Mouse (Mus musculus): Measurements from ENCODE around the gene Hormad2.

Hormad2 gene

GRCm38 (mm10) chr11:4340109-4340779 is 100.7 kb downstream of the Hormad2 start:
- no peak for DNase-seq (ENCODE audit: low spot score in 2 of 2)

- DNase-seq (ENCODE audit: low spot score in 2 of 2) = no peak
These were observed 101.6 kb downstream of the Hormad2 start for GRCm38 (mm10) chr11:4339275-4339674.

GRCm38 (mm10) chr11:4336693-4337283 is 104.1 kb downstream of the Hormad2 start:
- DNase-seq (ENCODE audit: low spot score in 2 of 2) = no peak

- DNase-seq (ENCODE audit: low spot score in 2 of 2) = no peak
These were observed 104.9 kb downstream of the Hormad2 start for GRCm38 (mm10) chr11:4335810-4336692.

GRCm38 (mm10) chr11:4332961-4333360 is 107.9 kb downstream of the Hormad2 start:
- no peak for DNase-seq (ENCODE audit: low spot score in 2 of 2)

- DNase-seq (ENCODE audit: low spot score in 2 of 2) = no peak
These were observed 112.7 kb downstream of the Hormad2 start for GRCm38 (mm10) chr11:4328188-4328587.

- no peak for DNase-seq (ENCODE audit: low spot score in 2 of 2)
These were observed 117.4 kb downstream of the Hormad2 start for GRCm38 (mm10) chr11:4323481-4323880.

- no peak for DNase-seq (ENCODE audit: low spot score in 2 of 2)
These were observed 118.0 kb downstream of the Hormad2 start for GRCm38 (mm10) chr11:4322943-4323342.

- DNase-seq (ENCODE audit: low spot score in 2 of 2) = no peak
These were observed 120.0 kb downstream of the Hormad2 start for GRCm38 (mm10) chr11:4320876-4321275.

GRCm38 (mm10) chr11:4319212-4319955 is 121.5 kb downstream of the Hormad2 start:
- DNase-seq (ENCODE audit: low spot score in 2 of 2) = no peak

- no peak for DNase-seq (ENCODE audit: low spot score in 2 of 2)
These were observed 122.9 kb downstream of the Hormad2 start for GRCm38 (mm10) chr11:4318011-4318410.

GRCm38 (mm10) chr11:4317287-4317686 is 123.6 kb downstream of the Hormad2 start:
- no peak for DNase-seq (ENCODE audit: low spot score in 2 of 2)

GRCm38 (mm10) chr11:4312180-4312579 is 128.7 kb downstream of the Hormad2 start:
- no peak for DNase-seq (ENCODE audit: low spot score in 2 of 2)

GRCm38 (mm10) chr11:4310324-4310723 is 130.6 kb downstream of the Hormad2 start:
- DNase-seq (ENCODE audit: low spot score in 2 of 2) = no peak

GRCm38 (mm10) chr11:4309613-4310012 is 131.3 kb downstream of the Hormad2 start:
- no peak for DNase-seq (ENCODE audit: low spot score in 2 of 2)

- no peak for DNase-seq (ENCODE audit: low spot score in 2 of 2)
These were observed 132.1 kb downstream of the Hormad2 start for GRCm38 (mm10) chr11:4308514-4309450.

GRCm38 (mm10) chr11:4308060-4308513 is 132.8 kb downstream of the Hormad2 start:
- no peak for DNase-seq (ENCODE audit: low spot score in 2 of 2)

GRCm38 (mm10) chr11:4306086-4306485 is 134.8 kb downstream of the Hormad2 start:
- DNase-seq (ENCODE audit: low spot score in 2 of 2) = no peak

GRCm38 (mm10) chr11:4305090-4305489 is 135.8 kb downstream of the Hormad2 start:
- no peak for DNase-seq (ENCODE audit: low spot score in 2 of 2)

GRCm38 (mm10) chr11:4304203-4304602 is 136.7 kb downstream of the Hormad2 start:
- DNase-seq (ENCODE audit: low spot score in 2 of 2) = no peak

GRCm38 (mm10) chr11:4303033-4303432 is 137.9 kb downstream of the Hormad2 start:
- DNase-seq (ENCODE audit: low spot score in 2 of 2) = no peak

All from urinary bladder, postnatal 36 days (tissue).